Mouse (Mus musculus) forebrain, embryonic 16.5 days (tissue): ENCODE measurements around the gene Fermt2. TPM values are rescaled to one million over a fixed set of nuclear protein-coding genes. Genes with fewer than 3 reads are reported as not detected.
A peak's percentile ranks its signal among the peaks of the same experiment; 100 is the strongest.

ENCODE experiments used
- ATAC-seq: fragments of 200-750 bp; cut with Nextera tagmentation; 2 replicates; pipeline ENCODE4 v1.8.0; 2017; ENCODE audit warnings: mild to moderate bottlenecking, moderate library complexity
- H3K27ac ChIP-seq: fragments of 300-500 bp; sonication (generic); 2 replicates; pipeline ENCODE4 v1.5.1; 2014; ENCODE audit warnings: low read length, control low read depth
- H3K27me3 ChIP-seq: fragments of 300-500 bp; sonication (generic); replicated peaks from 2 replicates; pipeline ENCODE4 v1.6.1; 2014; ENCODE audit warnings: low read length; ENCODE audit not compliant: control insufficient read depth, insufficient read depth
- H3K36me3 ChIP-seq: fragments of 300-500 bp; sonication (generic); 2 replicates; pipeline ENCODE4 v1.6.1; 2014; ENCODE audit not compliant: control insufficient read depth, insufficient read depth
- H3K4me1 ChIP-seq: fragments of 300-500 bp; sonication (generic); replicated peaks from 2 replicates; pipeline ENCODE4 v1.6.1; 2014; ENCODE audit warnings: low read length; ENCODE audit not compliant: control insufficient read depth, insufficient read depth
- H3K4me2 ChIP-seq: fragments of 300-500 bp; sonication (generic); 2 replicates; pipeline ENCODE4 v1.6.1; 2014; ENCODE audit warnings: mild to moderate bottlenecking, low read length, control low read depth
- H3K4me3 ChIP-seq: fragments of 300-500 bp; sonication (generic); replicated peaks from 2 replicates; pipeline ENCODE4 v1.5.1; 2014; ENCODE audit warnings: mild to moderate bottlenecking, low read length, control low read depth
- H3K9ac ChIP-seq: fragments of 300-500 bp; sonication (generic); replicated peaks from 2 replicates; pipeline ENCODE4 v1.6.1; 2014; ENCODE audit warnings: low read depth, low read length, control low read depth
- H3K9me3 ChIP-seq: fragments of 300-500 bp; sonication (generic); 2 replicates; pipeline ENCODE4 v1.6.1; 2016; ENCODE audit warnings: low read length; ENCODE audit not compliant: control insufficient read depth
- WGBS: fragments of 180-500 bp; shearing (Covaris S2); extraction: QIAGEN DNeasy Blood & Tissue Kit; methylation state at CpG from one replicate; pipeline ENCODE4 v1.1.7; 2014; 5-methylcytosine and 5-hydroxymethylcytosine counted together
- polyA plus RNA-seq: library from polyadenylated mRNA; unstranded; fragments of >200 nt; fragmentation: Nextera tagmentation; extraction: Ambion mirVana; gene quantifications from 2 replicates; pipeline ENCODE4 v1.2.1, GENCODE M21; 2015

Gene Fermt2
- polyA plus RNA-seq, 1 experiment from 2014 or later, result 58.6 TPM

DNA sequence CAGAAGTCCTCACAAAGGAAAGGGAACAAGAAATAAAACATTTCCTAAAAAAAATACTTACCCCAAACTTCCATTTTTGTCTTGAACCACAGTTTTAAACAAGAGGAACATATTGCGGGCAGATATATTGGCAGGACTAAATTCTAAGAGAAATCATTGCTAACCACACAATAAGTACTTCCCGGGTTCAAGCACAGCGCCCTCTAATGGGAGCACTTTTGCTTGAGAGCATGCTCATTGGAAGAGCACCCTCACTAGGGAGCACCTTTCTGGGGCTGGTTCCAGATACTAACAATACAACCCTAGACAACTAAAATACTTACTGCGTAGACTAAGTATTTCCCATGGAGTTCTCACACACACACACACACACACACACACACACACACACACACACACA lies 22.5 kb upstream of the Fermt2 start:
- ATAC-seq, result no peak
- no peak overlapping the region for H3K9ac ChIP-seq
- no peaks in the 10 kb centered on the region for H3K36me3 ChIP-seq
- no peak overlapping the region for H3K4me2 ChIP-seq
- H3K4me1 ChIP-seq, result no peaks in the 10 kb centered on the region
- WGBS, result 84% methylated on average over 4 of the region's 4 CpGs
- no peak overlapping the region for H3K4me3 ChIP-seq
- no peak overlapping the region for H3K27ac ChIP-seq
- no peaks in the 10 kb centered on the region for H3K9me3 ChIP-seq
- no peaks in the 10 kb centered on the region for H3K27me3 ChIP-seq

DNA sequence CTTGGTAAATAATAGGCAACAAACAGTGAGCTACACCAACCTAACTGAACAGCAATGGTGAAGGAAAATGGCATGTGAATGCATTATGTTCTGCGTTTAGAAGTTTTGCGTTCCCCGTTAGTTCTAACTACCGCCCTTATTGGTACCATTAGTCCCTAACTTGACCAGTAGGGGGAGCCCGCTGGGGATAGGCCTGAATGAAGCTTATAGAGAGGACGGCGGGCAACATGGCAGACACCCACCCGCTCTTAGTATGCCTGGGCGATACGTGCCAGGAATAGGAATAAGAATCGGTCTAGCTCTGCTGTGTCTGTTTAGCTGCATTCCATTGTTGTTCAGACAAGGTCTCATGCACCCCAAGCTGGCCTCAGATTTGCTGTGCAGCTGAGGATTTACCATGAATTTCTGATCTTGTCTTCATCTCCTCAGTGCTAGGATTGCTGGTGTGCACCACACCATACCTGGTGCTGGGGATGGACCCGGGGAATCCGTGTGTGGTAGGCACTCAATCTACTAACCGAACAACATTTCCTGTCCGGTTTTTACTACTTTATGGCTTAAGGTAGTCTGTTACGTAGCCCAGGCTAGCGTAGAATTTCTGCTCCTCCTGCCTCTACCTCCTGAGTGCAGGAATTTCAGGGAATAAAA lies 21.3 kb upstream of the Fermt2 start:
- Histone ChIP-seq H3K27me3 (no peaks in the 10 kb centered on the region), H3K36me3 (no peaks in the 10 kb centered on the region), H3K27ac (no peak overlapping the region), H3K4me1 (no peaks in the 10 kb centered on the region), H3K4me2 (no peak overlapping the region), H3K9ac (no peak overlapping the region), H3K4me3 (0 out of 2 replicates have a peak overlapping the region, but pooled peaks have one; percentile 2), H3K9me3 (no peaks in the 10 kb centered on the region)
- WGBS, result 56% methylated on average over 17 of the region's 17 CpGs
- ATAC-seq, result peak; percentile 86

DNA sequence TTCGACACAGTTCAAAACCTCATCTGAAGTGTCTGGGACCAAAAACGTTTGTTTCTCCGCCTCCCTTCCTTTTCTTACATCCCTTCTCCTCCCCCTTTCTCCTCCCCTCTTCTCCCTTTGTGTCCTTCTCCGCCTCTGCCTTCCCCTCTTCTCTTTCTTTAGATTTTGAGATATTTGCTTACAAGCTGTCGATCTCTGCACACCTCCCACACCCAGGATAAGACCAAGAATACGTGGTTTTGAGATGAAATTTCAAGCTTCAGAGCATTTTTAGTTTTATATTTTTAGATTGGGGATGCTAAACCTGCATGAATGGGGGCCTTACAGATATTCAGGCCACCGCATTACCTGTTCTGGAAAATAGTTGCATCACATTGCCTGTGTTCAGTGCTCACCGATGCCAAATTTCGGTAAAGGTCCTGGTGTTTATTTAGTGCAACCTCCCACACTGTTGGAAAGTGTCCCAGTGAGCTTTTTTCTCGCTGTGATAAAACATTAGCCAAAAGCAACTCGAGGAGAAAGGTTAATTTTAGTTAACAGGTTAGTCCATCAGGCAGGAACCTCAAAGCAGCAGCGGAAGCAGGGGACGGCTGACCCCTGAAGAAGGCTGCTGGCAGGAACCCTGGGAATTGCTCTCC lies 20.2 kb upstream of the Fermt2 start:
- Histone ChIP-seq H3K4me3 (no peak overlapping the region), H3K9ac (no peak overlapping the region), H3K27ac (no peak overlapping the region), H3K4me1 (no peaks in the 10 kb centered on the region), H3K27me3 (no peaks in the 10 kb centered on the region), H3K36me3 (no peaks in the 10 kb centered on the region), H3K4me2 (no peak overlapping the region), H3K9me3 (no peaks in the 10 kb centered on the region)
- 78% methylated on average over 13 of the region's 13 CpGs for WGBS
- ATAC-seq, result no peak

GRCm38 (mm10) chr14:45548118-45548517 lies 18.2 kb upstream of the Fermt2 start:
- WGBS, result 77% methylated on average over 3 of the region's 3 CpGs
- no peaks in the 10 kb centered on the region for H3K9me3 ChIP-seq
- H3K4me1 ChIP-seq, result no peaks in the 10 kb centered on the region
- no peak for ATAC-seq
- H3K27ac ChIP-seq, result no peak overlapping the region
- no peaks in the 10 kb centered on the region for H3K27me3 ChIP-seq
- no peaks in the 10 kb centered on the region for H3K36me3 ChIP-seq
- H3K9ac ChIP-seq, result no peak overlapping the region
- H3K4me3 ChIP-seq, result no peak overlapping the region
- no peak overlapping the region for H3K4me2 ChIP-seq

- H3K36me3 ChIP-seq, result no peaks in the 10 kb centered on the region
- peaks cover 4% of the 10 kb centered on the region for H3K4me1 ChIP-seq
- no peak overlapping the region for H3K4me2 ChIP-seq
- H3K27me3 ChIP-seq, result no peaks in the 10 kb centered on the region
- H3K4me3 ChIP-seq, result no peak overlapping the region
- WGBS, result 95% methylated on average over 7 of the region's 7 CpGs
- H3K9me3 ChIP-seq, result no peaks in the 10 kb centered on the region
- no peak overlapping the region for H3K9ac ChIP-seq
- no peak for ATAC-seq
- H3K27ac ChIP-seq, result no peak overlapping the region
These were observed 15.0 kb upstream of the Fermt2 start for GRCm38 (mm10) chr14:45544905-45545304.

DNA sequence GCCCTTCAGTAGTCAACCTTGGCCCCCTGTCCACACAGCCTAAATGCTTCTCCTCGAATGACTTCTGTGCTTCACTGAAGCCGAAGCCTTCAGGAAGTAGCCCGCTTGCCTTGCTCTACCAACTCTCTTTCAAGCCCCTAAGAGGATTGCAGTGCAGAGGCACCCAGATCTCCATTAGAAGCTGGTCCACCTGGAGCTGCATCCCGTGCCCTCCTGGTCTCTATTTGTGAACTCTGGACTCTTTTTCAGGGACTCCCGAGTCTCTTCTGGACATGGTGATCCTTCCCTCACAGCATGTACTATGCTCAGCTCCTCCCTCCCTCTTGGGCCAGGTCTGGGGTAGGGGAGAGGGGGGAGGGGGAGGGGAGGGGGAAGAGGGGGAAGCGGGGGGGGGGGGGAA lies 14.1 kb upstream of the Fermt2 start:
- Histone ChIP-seq H3K9me3 (no peaks in the 10 kb centered on the region), H3K27me3 (no peaks in the 10 kb centered on the region), H3K36me3 (no peaks in the 10 kb centered on the region), H3K4me3 (no peak overlapping the region), H3K9ac (no peak overlapping the region), H3K4me2 (no peak overlapping the region), H3K27ac (no peak overlapping the region), H3K4me1 (peaks cover 7% of the 10 kb centered on the region)
- WGBS, result 75% methylated on average over 5 of the region's 6 CpGs
- no peak for ATAC-seq

GRCm38 (mm10) chr14:45539659-45540468 lies 9.9 kb upstream of the Fermt2 start:
- Histone ChIP-seq H3K9ac (0 out of 2 replicates have a peak overlapping the region, but pooled peaks have one; percentile 33), H3K36me3 (no peaks in the 10 kb centered on the region), H3K27ac (peak overlapping the region; percentile 39), H3K9me3 (no peaks in the 10 kb centered on the region), H3K27me3 (no peaks in the 10 kb centered on the region), H3K4me3 (no peak overlapping the region), H3K4me2 (no peak overlapping the region), H3K4me1 (peaks cover 7% of the 10 kb centered on the region)
- ATAC-seq, result peak; percentile 89
- WGBS, result 12% methylated on average over 12 of the region's 12 CpGs

DNA sequence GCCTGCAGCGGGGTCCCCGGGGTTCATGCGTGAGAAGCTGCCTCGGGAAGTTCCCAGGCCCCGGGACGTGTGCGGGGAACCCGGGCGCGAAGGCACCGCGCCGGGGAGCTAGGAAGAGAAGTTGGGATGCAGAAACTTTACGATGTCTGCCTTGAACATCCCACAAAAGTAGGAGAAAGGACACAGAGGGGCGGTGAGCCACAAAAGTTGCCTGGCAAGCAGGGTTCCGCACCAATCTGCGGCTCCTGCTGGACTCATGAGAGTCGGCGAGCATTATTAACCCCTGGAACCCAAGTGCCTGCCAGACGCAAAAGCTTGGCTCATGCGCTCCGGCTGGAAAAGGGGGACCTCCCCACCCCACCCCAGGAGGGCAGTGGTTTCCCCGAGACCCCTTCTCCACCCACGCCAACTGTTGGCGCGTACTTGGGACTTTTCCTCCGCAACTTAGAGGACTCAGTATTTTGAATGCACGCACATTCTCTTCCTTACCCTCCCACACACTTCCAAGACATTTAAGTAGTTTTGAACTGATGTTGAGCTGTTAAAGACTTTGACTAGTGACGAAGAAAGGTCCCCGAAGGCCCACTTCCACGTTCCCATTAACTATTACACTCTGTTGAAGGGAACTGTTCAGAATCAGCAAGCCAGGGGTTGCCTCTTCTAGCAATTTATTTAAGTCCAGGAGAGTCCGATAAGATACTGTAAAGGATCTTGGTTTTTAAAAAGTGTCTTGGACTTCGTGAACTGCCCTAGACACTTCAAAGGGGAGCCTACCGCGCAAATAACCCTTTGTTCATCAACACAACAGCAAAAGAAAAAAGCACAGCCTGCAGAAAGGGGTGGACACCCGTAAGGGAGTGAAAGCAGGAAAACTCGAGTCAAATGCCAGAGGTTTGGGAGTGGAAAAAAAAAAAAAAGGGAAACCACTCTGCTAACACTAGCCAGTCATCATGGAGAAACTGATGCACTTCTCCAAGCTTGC lies 737 bp upstream of the Fermt2 start:
- Histone ChIP-seq H3K4me2 (peak overlapping the region; percentile 74), H3K4me3 (peak overlapping the region; percentile 77), H3K9ac (peak overlapping the region; percentile 71), H3K36me3 (no peaks in the 10 kb centered on the region), H3K4me1 (peaks cover 22% of the 10 kb centered on the region), H3K27ac (peak overlapping the region; percentile 91), H3K27me3 (no peaks in the 10 kb centered on the region), H3K9me3 (no peaks in the 10 kb centered on the region)
- 1% methylated on average over 37 of the region's 37 CpGs for WGBS
- no peak for ATAC-seq
